ENCODE assay signal across 8 mouse cellular contexts in the genomic region with DNA sequence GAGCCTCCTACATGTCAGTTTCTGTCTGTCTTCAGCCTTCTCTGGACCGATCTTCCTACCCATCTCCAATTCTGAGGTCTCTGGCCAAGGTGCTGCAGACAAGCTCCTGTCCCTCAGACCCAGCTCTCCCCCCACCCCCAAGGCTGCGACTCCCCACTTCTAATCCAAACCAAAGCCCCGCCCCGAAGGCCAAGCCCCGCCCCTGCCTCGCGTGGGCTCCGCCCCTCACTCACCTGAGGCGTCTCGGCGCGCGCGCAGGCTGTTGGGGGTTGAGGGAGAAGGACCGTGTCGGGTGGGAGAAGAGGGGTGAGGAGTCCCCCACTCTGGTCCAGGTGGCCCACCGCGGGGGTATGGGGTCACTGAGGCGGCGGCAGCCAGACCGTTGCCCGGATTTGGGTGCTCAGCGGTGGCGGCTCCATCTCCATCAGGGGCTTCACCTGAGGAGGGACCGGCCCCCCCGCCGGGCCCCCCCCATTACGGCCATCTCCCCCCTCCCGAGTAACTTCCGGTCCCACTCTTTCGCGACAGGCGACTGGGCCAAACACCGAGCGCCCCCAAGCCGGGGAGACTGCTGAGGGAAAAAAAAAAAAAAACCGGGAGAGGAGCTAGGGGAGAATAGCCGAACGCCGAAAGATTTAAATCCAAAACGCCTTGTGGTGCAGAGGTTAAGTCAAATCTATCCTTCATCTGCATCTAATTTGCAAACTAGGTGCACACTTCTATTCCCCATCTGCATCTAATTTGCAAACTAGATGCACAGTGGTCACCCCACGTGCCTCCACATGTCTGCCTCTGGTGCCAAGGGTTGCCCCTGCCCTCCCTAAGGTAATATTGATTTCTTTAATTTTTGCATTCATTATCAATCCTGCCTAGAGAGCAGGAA. TPM values are rescaled to one million over a fixed set of nuclear protein-coding genes. Genes with fewer than 3 reads are reported as not detected.
DNase-seq lines count a peak whose midpoint lies in the region; ATAC-seq lines count a peak whose summit lies in the region.

No protein-coding gene starts in this region.

- no peaks in the 10 kb centered on the region for H3K36me3 ChIP-seq in forebrain, embryonic 16.5 days (ENCODE audit: control insufficient read depth, insufficient read depth)
- H3K36me3 ChIP-seq in intestine, embryonic 15.5 days: no peaks in the 10 kb centered on the region

- under 1% methylated on average over 42 of the region's 42 CpGs for WGBS in forebrain, embryonic 16.5 days
- WGBS in intestine, embryonic 15.5 days: under 1% methylated on average over 42 of the region's 42 CpGs

- peak; percentile 88 for DNase-seq in R1 (ENCODE audit: low read depth, low spot score)
- DNase-seq in cerebellum, adult 8-10 months: peak; percentile 88
- DNase-seq in left cerebral cortex, postnatal 25 days (ENCODE audit: low spot score in 2 of 2): peak; percentile 59 to 69
- DNase-seq in right cerebral cortex, postnatal 4 days: peak; percentile 64

- intact Hi-C loops in left cerebral cortex, postnatal 25 days (cut with DNase I): no loop called here

- peak overlapping the region; percentile 69 for H3K4me2 ChIP-seq in forebrain, embryonic 16.5 days (ENCODE audit: low read length)
- H3K4me2 ChIP-seq in intestine, embryonic 15.5 days (replicated peaks): peak overlapping the region; percentile 84

- peaks cover 13% of the 10 kb centered on the region for H3K4me1 ChIP-seq in forebrain, embryonic 16.5 days (replicated peaks; ENCODE audit: control insufficient read depth, insufficient read depth, low read length)
- peaks cover 9% of the 10 kb centered on the region for H3K4me1 ChIP-seq in intestine, embryonic 15.5 days (replicated peaks)

- ATAC-seq in forebrain, embryonic 16.5 days: peak; percentile 48
- peak; percentile 77 for ATAC-seq in intestine, embryonic 15.5 days
- ATAC-seq in megakaryocyte progenitor cell, adult 5-6 weeks (replicated peaks; ENCODE audit: poor library complexity): 0 out of 2 replicates have a peak, but pooled peaks have one; percentile 11
- no peak for ATAC-seq in megakaryocyte-erythroid progenitor cell, adult 5-6 weeks (replicated peaks; ENCODE audit: low FRiP score, low TSS enrichment, poor library complexity, severe bottlenecking)

- peak overlapping the region; percentile 77 for H3K9ac ChIP-seq in forebrain, embryonic 16.5 days (replicated peaks; ENCODE audit: low read depth, low read length)
- peak overlapping the region; percentile 66 for H3K9ac ChIP-seq in intestine, embryonic 15.5 days

- no peaks in the 10 kb centered on the region for H3K9me3 ChIP-seq in forebrain, embryonic 16.5 days (ENCODE audit: control insufficient read depth, low read length)
- H3K9me3 ChIP-seq in intestine, embryonic 15.5 days: no peaks in the 10 kb centered on the region

- peak overlapping the region; percentile 88 for H3K4me3 ChIP-seq in forebrain, embryonic 16.5 days (replicated peaks; ENCODE audit: low read length)
- H3K4me3 ChIP-seq in intestine, embryonic 15.5 days (replicated peaks): peak overlapping the region; percentile 77

- H3K27me3 ChIP-seq in forebrain, embryonic 16.5 days (replicated peaks; ENCODE audit: control insufficient read depth, insufficient read depth, low read length): no peaks in the 10 kb centered on the region
- H3K27me3 ChIP-seq in intestine, embryonic 15.5 days (replicated peaks): no peaks in the 10 kb centered on the region

- peak overlapping the region; percentile 66 for H3K27ac ChIP-seq in forebrain, embryonic 16.5 days (ENCODE audit: low read length)
- peak overlapping the region; percentile 37; the same call in 1 of the 2 replicates for H3K27ac ChIP-seq in intestine, embryonic 15.5 days

RNA-seq across cellular contexts. Expression of a gene that starts 4.8 kb away (rescaled TPM):
- polyA plus RNA-seq in forebrain, embryonic 16.5 days (2015; fragmentation: Nextera tagmentation; extraction: Ambion mirVana): 11.2 and 12.7 TPM in 2 replicates
- polyA plus RNA-seq in intestine, embryonic 15.5 days (2015; fragmentation: Nextera tagmentation; extraction: Ambion mirVana): 11.9 and 12.1 TPM in 2 replicates
- 10 to 100 TPM; 10.8 to 12.3 TPM for total RNA-seq in left cerebral cortex, postnatal 25 days (2021)
- 2.0 and 2.2 TPM in 2 replicates for total RNA-seq in megakaryocyte progenitor cell, adult 5-6 weeks (2015)
- total RNA-seq in megakaryocyte progenitor cell, adult 5-6 weeks (2017): 4.8 and 5.6 TPM in 2 replicates
- total RNA-seq in megakaryocyte-erythroid progenitor cell, adult 5-6 weeks (2014; fragmentation: Nextera tagmentation): 7.0 and 7.8 TPM in 2 replicates
- 4.6 and 5.1 TPM in 2 replicates for total RNA-seq in megakaryocyte-erythroid progenitor cell, adult 5-6 weeks (2017)

RNA-seq across cellular contexts. Expression of a gene that starts 23.2 kb away (rescaled TPM):
- polyA plus RNA-seq in forebrain, embryonic 16.5 days (2015; fragmentation: Nextera tagmentation; extraction: Ambion mirVana): 9.0 and 15.6 TPM in 2 replicates
- polyA plus RNA-seq in intestine, embryonic 15.5 days (2015; fragmentation: Nextera tagmentation; extraction: Ambion mirVana): 1.9 and 2.2 TPM in 2 replicates
- total RNA-seq in left cerebral cortex, postnatal 25 days (2021): 10 to 100 TPM; 17.9 to 18.9 TPM
- 0.20 TPM in 1 of 2 replicates, not detected in the other for total RNA-seq in megakaryocyte progenitor cell, adult 5-6 weeks (2015)
- total RNA-seq in megakaryocyte progenitor cell, adult 5-6 weeks (2017): 0.04 TPM in 1 of 2 replicates, not detected in the other
- 0.25 and 0.26 TPM in 2 replicates for total RNA-seq in megakaryocyte-erythroid progenitor cell, adult 5-6 weeks (2014; fragmentation: Nextera tagmentation)
- 0.19 TPM in 1 of 2 replicates, not detected in the other for total RNA-seq in megakaryocyte-erythroid progenitor cell, adult 5-6 weeks (2017)

RNA-seq across cellular contexts. Expression of a gene that starts 27.0 kb away (rescaled TPM):
- 128 and 131 TPM in 2 replicates for polyA plus RNA-seq in forebrain, embryonic 16.5 days (2015; fragmentation: Nextera tagmentation; extraction: Ambion mirVana)
- polyA plus RNA-seq in intestine, embryonic 15.5 days (2015; fragmentation: Nextera tagmentation; extraction: Ambion mirVana): 59.0 and 60.5 TPM in 2 replicates
- total RNA-seq in left cerebral cortex, postnatal 25 days (2021): 100 to 1,000 TPM; 125 to 132 TPM
- total RNA-seq in megakaryocyte progenitor cell, adult 5-6 weeks (2015): 33.1 and 40.2 TPM in 2 replicates
- total RNA-seq in megakaryocyte progenitor cell, adult 5-6 weeks (2017): 47.9 and 50.6 TPM in 2 replicates
- total RNA-seq in megakaryocyte-erythroid progenitor cell, adult 5-6 weeks (2014; fragmentation: Nextera tagmentation): 16.2 and 22.1 TPM in 2 replicates
- total RNA-seq in megakaryocyte-erythroid progenitor cell, adult 5-6 weeks (2017): 16.6 and 19.1 TPM in 2 replicates

RNA-seq across cellular contexts. Expression of a gene that starts 35.0 kb away (rescaled TPM):
- 0.14 and 0.25 TPM in 2 replicates for polyA plus RNA-seq in forebrain, embryonic 16.5 days (2015; fragmentation: Nextera tagmentation; extraction: Ambion mirVana)
- polyA plus RNA-seq in intestine, embryonic 15.5 days (2015; fragmentation: Nextera tagmentation; extraction: Ambion mirVana): 1.0 and 1.1 TPM in 2 replicates
- under 1 TPM; 0.39 to 0.96 TPM for total RNA-seq in left cerebral cortex, postnatal 25 days (2021)
- total RNA-seq in megakaryocyte progenitor cell, adult 5-6 weeks (2015): 0.12 and 0.68 TPM in 2 replicates
- total RNA-seq in megakaryocyte progenitor cell, adult 5-6 weeks (2017): 0.96 TPM in 1 of 2 replicates, not detected in the other
- not detected in 2 replicates for total RNA-seq in megakaryocyte-erythroid progenitor cell, adult 5-6 weeks (2014; fragmentation: Nextera tagmentation)
- not detected in 2 replicates for total RNA-seq in megakaryocyte-erythroid progenitor cell, adult 5-6 weeks (2017)

RNA-seq across cellular contexts. Expression of a gene that starts 35.8 kb away (rescaled TPM):
- polyA plus RNA-seq in forebrain, embryonic 16.5 days (2015; fragmentation: Nextera tagmentation; extraction: Ambion mirVana): 29.7 and 37.8 TPM in 2 replicates
- polyA plus RNA-seq in intestine, embryonic 15.5 days (2015; fragmentation: Nextera tagmentation; extraction: Ambion mirVana): 72.7 and 80.9 TPM in 2 replicates
- total RNA-seq in left cerebral cortex, postnatal 25 days (2021): 1 to 10 TPM; 2.5 to 3.2 TPM
- 83.1 and 98.3 TPM in 2 replicates for total RNA-seq in megakaryocyte progenitor cell, adult 5-6 weeks (2015)
- total RNA-seq in megakaryocyte progenitor cell, adult 5-6 weeks (2017): 65.8 and 68.0 TPM in 2 replicates
- total RNA-seq in megakaryocyte-erythroid progenitor cell, adult 5-6 weeks (2014; fragmentation: Nextera tagmentation): 68.6 and 94.9 TPM in 2 replicates
- total RNA-seq in megakaryocyte-erythroid progenitor cell, adult 5-6 weeks (2017): 46.7 and 66.1 TPM in 2 replicates

Comparison
In these comparisons a context has a peak if more than half of its experiments do, and no peak if none do; other contexts are left out.
1. RNA of a gene that starts 23.2 kb away (total RNA-seq): 17.9 to 18.9 TPM in left cerebral cortex, postnatal 25 days; 0.19 to 0.26 TPM in megakaryocyte-erythroid progenitor cell, adult 5-6 weeks and 0.04 to 0.20 TPM in megakaryocyte progenitor cell, adult 5-6 weeks; every median in the first group is over 10 times any median in the second.
2. Peak in every context shown above with its lines, with median percentiles within 50 percentile points of each other: DNase-seq.